Mouse (Mus musculus) ZHBTc4 (cell line): ENCODE measurements at regions not wholly inside any gene's neighbourhood (a gene's known extent, or its start where the extent isn't known, plus 50 kb on each side); places are given as distances from the start of the nearest gene placed in this dataset.
"Not testable (repeated sequence)": the region's sequence is repeated elsewhere in the genome, so short reads cannot be mapped to it uniquely, and the experiment has no call there.

ENCODE experiments used
- DNase-seq: peaks from one replicate; pipeline ENCODE4 v3.0.0-alpha.2; 2011; ENCODE audit warnings: low read depth, low spot score

- DNase-seq = no peak
Observed at GRCm38 (mm10) chr15:42073486-42073885, 1939.3 kb downstream of the 9330182O14Rik start.

DNA sequence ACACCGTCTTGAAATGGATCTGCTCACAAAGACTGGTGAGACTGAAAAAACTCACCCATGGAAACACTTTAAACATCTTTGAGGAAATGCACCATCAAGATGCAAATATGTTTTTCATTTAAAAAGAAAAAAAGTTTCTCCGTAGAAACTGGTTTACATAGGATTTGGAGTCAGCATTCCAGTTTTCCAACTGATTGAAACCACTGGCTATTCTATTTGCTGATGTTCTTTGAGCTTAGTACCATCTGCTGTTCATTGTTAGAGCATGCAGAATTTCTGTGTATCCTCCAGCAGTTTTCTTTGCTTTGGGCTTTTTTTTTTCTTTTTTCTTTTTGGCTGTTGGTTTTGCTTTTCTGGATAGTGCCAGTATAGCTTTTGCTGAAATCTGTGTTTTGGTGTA lies 1948.3 kb downstream of the 9330182O14Rik start:
- DNase-seq = no peak

- DNase-seq = peak; percentile 3
Observed at GRCm38 (mm10) chr15:42100730-42101129, 1966.6 kb downstream of the 9330182O14Rik start.

GRCm38 (mm10) chr15:42104816-42105215 lies 1970.7 kb downstream of the 9330182O14Rik start:
- no peak for DNase-seq

DNA sequence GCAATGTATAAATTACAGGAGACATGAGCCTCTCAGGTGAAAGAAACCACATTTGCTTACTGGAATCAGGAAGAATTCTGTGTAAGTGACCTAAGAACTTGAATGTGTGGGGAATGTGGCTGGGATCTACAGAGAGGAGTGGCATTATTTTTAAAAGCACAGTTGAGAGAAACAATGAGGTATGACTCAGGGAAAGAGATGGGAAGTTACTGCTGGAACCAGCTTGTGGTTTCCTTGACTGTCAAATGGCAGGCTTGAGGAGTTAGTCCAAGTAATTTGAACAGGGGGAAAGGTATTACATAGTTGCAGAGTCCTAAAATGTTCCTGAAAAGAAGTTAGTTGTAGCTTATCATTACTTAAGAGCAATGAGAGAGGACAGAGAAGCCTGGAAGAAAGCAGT lies 1972.9 kb downstream of the 9330182O14Rik start:
- no peak for DNase-seq

- no peak for DNase-seq
Observed at GRCm38 (mm10) chr15:42111811-42112210, 1977.6 kb downstream of the 9330182O14Rik start.

DNA sequence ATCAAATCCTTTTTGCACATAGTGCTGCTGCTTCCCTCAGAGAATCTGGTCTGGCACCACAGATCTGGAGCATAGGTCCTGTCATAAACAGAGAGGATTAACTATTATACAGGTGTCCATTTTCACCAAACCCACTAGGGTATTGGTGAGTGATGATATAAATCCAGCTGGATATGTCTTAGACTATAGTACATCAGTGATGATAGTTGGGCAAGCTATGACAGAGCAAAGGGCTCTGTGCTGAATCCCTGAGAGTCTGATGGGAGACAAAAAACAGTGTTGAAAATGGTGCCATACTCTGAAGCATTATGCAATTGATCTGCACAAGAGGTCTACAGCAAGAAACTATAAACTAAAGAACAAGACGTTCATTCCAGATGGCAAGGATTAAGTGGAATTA lies 1993.3 kb downstream of the 9330182O14Rik start:
- DNase-seq = no peak

DNA sequence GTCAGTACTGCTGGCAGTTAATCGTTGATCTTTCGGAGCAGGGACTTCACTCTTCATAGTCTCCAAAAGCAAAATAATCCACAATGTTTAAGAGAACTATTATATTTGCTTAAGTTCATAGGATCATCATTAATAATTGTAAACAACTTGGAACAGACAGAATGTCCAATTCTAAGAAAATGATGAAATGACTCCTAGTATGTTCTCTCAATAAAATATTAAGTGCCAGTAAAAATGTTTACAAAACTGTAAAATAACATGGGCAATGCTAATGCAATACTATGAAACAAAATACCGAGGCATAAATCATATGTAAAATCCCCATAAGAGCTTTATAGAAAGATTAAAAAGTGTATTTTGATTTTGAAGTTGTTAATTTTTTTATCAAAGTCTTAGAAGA lies 1994.8 kb downstream of the 9330182O14Rik start:
- DNase-seq = no peak

- DNase-seq = no peak
Observed at GRCm38 (mm10) chr15:42166546-42166945, 2032.4 kb downstream of the 9330182O14Rik start.

DNA sequence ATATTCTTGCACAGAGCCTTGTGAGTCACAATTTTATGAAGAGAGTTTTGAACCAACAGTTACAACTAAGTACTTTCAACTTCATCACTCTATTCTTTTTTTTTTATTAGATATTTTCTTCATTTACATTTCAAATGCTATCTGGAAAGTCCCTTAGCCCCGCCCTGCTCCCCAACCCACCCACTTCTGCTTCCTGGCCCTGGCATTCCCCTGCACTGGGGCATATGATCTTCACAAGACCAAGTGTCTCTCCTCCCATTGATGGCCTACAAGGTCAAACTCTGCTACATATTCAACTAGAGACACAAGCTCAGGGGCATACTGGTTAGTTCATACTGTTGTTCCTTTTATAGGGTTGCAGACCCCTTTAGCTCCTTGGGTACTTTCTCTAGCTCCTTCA lies 2043.6 kb downstream of the 9330182O14Rik start:
- not testable (repeated sequence) for DNase-seq

- DNase-seq = no peak
Observed at GRCm38 (mm10) chr15:42207187-42207846, 2073.2 kb downstream of the 9330182O14Rik start.

DNA sequence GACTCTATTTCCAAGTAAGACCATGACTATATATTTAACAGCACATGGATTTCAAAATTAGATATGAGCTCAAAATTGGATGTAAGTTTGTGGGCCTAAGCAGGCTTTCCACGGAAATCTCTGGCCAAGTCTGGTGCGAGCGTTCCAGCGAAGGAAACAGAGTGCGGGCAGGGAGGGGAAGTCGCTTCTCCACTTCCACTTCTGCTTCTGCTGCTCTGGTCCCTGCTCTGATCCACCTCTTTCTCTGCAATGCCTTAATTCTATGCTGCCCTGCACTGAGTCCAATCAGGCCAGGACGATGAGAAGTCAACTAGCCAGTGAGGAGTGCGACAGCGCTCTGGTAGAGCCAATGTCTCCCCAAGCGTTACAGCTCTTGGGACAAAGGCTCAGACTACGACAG lies 2085.3 kb downstream of the 9330182O14Rik start:
- DNase-seq = no peak

GRCm38 (mm10) chr15:42220005-42220404 lies 2085.8 kb downstream of the 9330182O14Rik start:
- DNase-seq = no peak

DNA sequence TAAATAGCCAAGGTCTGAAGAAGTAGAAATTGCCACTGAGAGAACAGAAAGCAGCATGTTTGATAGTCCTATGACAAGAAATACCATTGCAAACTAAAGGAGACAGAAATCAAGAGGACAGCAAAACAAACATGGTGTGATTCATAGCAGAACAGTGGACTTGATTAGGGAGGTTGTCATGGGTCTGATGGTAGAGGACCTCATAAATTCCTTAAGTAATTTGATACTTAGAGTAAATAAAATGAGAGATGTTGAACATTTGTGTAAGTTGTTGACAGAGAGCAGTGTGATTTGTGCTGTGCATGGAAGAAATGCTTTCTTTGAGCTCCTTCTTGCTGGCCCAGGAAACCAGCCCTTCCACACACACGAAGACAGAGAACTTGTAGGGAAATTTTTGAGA lies 2090.8 kb downstream of the 9330182O14Rik start:
- no peak for DNase-seq

- DNase-seq = no peak
Observed at GRCm38 (mm10) chr15:42231692-42232091, 2097.5 kb downstream of the 9330182O14Rik start.

DNA sequence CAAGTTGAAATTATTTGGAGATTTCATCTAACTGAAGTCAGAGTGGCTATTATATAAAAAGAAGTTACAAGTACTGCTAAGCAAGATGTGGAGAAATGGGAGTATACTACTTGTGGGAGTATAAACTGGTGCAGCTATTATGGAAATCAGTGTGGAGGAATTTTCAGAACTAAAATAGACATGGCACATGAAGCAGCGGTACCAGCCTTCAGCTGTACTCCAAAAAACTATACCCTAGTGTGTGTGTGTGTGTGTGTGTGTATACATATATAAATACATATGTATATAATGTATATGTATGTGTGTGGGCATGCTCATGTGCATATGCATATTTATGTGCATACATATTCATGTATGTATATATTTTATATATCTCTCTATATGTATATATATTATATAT lies 2112.6 kb downstream of the 9330182O14Rik start:
- DNase-seq = no peak

GRCm38 (mm10) chr15:42252730-42253330 lies 2118.7 kb downstream of the 9330182O14Rik start:
- DNase-seq = no peak

GRCm38 (mm10) chr15:42256343-42256742 lies 2122.2 kb downstream of the 9330182O14Rik start:
- DNase-seq = no peak

DNA sequence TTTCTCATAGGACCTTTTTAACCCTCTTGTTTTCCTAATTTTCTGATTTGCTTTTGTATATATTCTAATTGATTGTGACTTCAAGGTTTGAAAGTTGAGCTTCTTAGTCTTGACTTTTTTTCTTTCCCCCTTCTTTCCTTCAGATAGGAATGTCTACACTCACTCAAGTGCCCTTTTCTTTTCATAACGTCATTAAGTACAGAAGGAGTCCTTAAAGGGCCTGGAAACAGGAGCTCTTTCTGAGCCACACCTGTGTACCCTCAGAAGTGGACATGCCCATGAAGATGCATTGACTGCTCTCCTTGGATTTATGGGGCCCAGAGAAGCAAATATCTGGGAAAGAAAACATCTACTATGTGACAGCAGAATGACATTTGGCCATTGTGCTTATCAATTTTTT lies 2141.0 kb downstream of the 9330182O14Rik start:
- no peak for DNase-seq

- no peak for DNase-seq
Observed at GRCm38 (mm10) chr15:42277247-42277646, 2143.1 kb downstream of the 9330182O14Rik start.

DNA sequence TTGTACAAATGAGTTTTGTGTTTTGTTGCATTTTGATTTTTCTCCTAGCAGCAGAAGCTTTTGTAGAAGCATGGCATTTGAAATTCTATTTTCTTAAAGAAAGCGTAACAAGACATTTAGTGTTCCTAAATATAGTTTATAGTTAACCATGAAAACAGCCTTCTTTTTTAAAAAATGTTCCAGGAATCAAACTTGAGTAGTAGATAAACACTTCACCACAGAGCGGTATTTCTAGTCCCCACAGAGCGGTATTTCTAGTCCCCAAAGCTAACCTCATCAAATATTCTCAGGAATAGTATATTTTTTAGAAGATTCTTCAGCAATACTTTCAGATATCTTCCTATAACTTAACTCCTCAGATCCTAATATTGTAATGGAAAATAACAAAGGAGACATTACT lies 2146.6 kb downstream of the 9330182O14Rik start:
- DNase-seq = no peak

GRCm38 (mm10) chr15:42296406-42296805 lies 2162.2 kb downstream of the 9330182O14Rik start:
- no peak for DNase-seq

GRCm38 (mm10) chr15:42297430-42297829 lies 2163.3 kb downstream of the 9330182O14Rik start:
- no peak for DNase-seq
